Mouse (Mus musculus) left cerebral cortex, adult 18-20 months (tissue): ENCODE measurements at regions not wholly inside any gene's neighbourhood (a gene's known extent, or its start where the extent isn't known, plus 50 kb on each side); places are given as distances from the start of the nearest gene placed in this dataset.

ENCODE experiments used
- DNase-seq, 2 experiments: peaks; one replicate each; pipeline ENCODE4 v3.0.0; 2021 to 2022; ENCODE audit warnings: low spot score in 2 of 2, mixed read lengths in 1 of 2

DNA sequence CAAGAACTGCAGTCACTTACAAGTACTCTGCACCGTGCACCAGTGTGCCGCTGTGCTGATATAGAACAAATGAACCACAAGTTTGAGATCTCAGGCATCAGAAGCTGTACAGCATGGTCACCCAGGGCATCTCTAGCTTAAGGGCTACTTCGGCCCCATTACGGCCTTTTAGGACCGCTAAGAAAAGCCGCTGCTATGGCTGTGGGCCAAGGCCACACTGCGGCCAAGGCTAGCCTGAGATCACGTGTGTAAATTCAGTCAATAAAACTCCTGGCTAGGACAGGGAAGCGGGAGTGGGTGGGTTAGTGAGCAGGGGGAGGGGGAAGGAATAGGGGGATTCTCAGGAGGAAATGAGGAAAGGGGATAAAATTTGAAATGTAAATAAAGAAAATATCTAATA, 50.9 kb upstream of the Atp12a start:
- DNase-seq = no peak

DNA sequence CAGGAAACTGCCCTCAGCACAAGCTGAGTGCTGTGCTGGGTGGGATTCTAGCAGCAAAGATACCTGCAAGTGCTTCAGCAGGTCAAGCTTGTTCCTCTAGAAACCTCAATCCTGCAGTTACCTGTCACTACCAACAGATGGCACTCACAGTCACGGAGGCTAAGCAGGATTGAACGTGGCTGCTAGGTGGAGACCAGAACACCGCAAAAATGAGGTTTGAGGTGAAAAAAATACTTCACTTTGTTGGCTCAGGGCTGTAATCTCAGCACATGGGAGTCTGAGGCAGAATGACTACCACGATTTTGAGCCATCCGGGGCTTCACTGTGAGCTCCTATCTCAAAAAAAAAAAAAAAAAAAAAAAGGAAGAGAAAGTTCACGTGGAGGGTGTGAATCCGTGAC, 50.4 kb upstream of the Atp12a start:
- peak; percentile 55 to 59 for DNase-seq
